Mouse (Mus musculus): ENCODE data around the gene Pnpo. TPM values are rescaled to one million over a fixed set of nuclear protein-coding genes. Genes with fewer than 3 reads are reported as not detected.

Pnpo gene
- total and polyA plus RNA-seq, 2 experiments from 2014 or later: 26.9 to 37.4 TPM

GRCm38 (mm10) chr11:96968476-96968875, 24.7 kb upstream of the Pnpo start:
- TF ChIP-seq CTCF (IDR thresholded peaks at IDR 0.05): no peak
- no peak overlapping the region for H3K4me3 ChIP-seq (ENCODE audit: low read depth, low read length)
- WGBS: 75% methylated on average over 6 of the region's 6 CpGs
- ATAC-seq (ENCODE audit: low FRiP score): no peak
- H3K27ac ChIP-seq (ENCODE audit: low read depth, low read length): no peak overlapping the region
- no peak overlapping the region for H3K9ac ChIP-seq (replicated peaks; ENCODE audit: low read length, poor library complexity, severe bottlenecking)
- H3K9me3 ChIP-seq (ENCODE audit: low read length): no peaks in the 10 kb centered on the region
- H3K4me1 ChIP-seq (ENCODE audit: insufficient read depth, low read length): peaks cover 4% of the 10 kb centered on the region; the same call in 1 of the 2 replicates
- no peak overlapping the region for H3K4me2 ChIP-seq (ENCODE audit: low read depth, low read length, poor library complexity, severe bottlenecking)
- no peak for DNase-seq (ENCODE audit: low spot score)
- H3K27me3 ChIP-seq (ENCODE audit: insufficient read depth, low read length): no peaks in the 10 kb centered on the region
- 0 out of 2 replicates have a peak, but pooled peaks cover 3% of the 10 kb centered on the region for H3K36me3 ChIP-seq (ENCODE audit: insufficient read depth, low read length)

DNA sequence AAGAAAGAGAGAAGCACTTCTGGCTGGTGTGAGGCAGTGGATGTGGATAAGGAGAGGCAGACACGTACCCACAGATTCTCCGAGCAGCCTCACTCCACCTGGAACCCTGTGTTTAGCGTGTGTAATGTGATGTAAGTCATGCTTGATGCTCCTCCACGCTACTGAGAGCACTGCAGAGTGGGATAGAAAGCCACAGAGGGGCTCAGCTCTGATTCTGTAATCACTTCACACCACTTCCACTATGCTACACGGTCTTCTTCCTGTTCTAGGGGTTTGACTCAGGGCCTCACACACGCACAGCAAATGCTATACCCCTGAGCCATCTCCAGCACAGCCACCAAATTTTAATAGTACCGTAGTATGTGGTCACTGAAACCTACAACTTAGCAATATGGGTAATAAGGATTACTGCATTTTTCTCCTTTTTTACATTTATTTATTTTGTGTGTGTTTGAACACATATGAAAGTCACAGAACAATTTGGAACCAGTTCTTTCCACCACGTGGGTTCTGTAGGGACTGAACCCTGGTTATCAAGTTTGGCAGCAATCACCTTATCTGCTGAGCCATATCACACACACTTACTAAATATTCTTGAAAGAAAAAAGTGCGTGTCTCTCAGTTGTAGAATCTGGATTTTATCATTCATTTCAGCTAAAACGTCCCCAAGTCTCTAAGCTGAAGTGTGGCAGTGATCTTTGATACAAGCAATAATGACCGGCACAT, 23.9 kb upstream of the Pnpo start:
- no peak for DNase-seq (ENCODE audit: low spot score)
- Histone ChIP-seq H3K36me3 (ENCODE audit: insufficient read depth, low read length) (0 out of 2 replicates have a peak, but pooled peaks cover 3% of the 10 kb centered on the region), H3K4me3 (ENCODE audit: low read depth, low read length) (no peak overlapping the region), H3K9ac (replicated peaks; ENCODE audit: low read length, poor library complexity, severe bottlenecking) (no peak overlapping the region), H3K27me3 (ENCODE audit: insufficient read depth, low read length) (no peaks in the 10 kb centered on the region), H3K9me3 (ENCODE audit: low read length) (no peaks in the 10 kb centered on the region), H3K4me2 (ENCODE audit: low read depth, low read length, poor library complexity, severe bottlenecking) (no peak overlapping the region), H3K4me1 (ENCODE audit: insufficient read depth, low read length) (peaks cover 4% of the 10 kb centered on the region; the same call in 1 of the 2 replicates), H3K27ac (ENCODE audit: low read depth, low read length) (no peak overlapping the region)
- ATAC-seq (ENCODE audit: low FRiP score): no peak
- 84% methylated on average over 11 of the region's 11 CpGs for WGBS
- TF ChIP-seq CTCF (IDR thresholded peaks at IDR 0.05): no peak

DNA sequence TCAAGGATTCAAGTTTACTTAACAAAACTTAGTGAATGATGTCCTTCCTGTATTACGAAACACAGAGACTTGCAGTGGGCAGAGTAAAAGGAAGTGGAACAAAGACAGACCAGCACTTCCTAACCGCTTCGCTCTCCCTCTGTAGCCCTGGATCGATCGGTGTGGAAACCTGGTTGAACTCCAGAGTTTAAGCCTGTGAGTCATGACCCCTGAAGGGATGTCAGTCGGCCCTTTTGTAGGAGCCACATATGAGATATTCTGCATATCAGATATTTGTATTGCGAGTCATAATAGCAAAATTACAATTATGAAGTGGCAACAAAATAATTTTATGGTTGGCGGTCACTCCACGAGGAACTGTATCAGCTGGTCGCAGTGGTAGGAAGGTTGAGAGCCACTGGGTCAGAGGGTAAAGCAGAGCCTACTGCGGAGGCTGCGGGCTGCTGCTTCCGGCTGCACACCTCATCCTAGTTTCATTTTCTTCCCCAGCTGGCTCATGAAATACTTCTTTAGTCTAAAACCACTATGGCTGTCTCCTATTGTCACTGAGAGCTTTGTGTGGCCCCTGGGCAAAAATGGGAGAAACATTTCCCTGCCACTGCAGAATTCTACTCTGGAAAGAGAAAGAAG, 23.2 kb upstream of the Pnpo start:
- H3K27me3 ChIP-seq (ENCODE audit: insufficient read depth, low read length): no peaks in the 10 kb centered on the region
- WGBS: 90% methylated on average over 13 of the region's 13 CpGs
- H3K4me1 ChIP-seq (ENCODE audit: insufficient read depth, low read length): no peaks in the 10 kb centered on the region
- H3K9ac ChIP-seq (replicated peaks; ENCODE audit: low read length, poor library complexity, severe bottlenecking): no peak overlapping the region
- no peak for TF ChIP-seq CTCF (IDR thresholded peaks at IDR 0.05)
- no peaks in the 10 kb centered on the region for H3K9me3 ChIP-seq (ENCODE audit: low read length)
- H3K4me2 ChIP-seq (ENCODE audit: low read depth, low read length, poor library complexity, severe bottlenecking): no peak overlapping the region
- peaks cover 3% of the 10 kb centered on the region; the same call in 1 of the 2 replicates for H3K36me3 ChIP-seq (ENCODE audit: insufficient read depth, low read length)
- H3K4me3 ChIP-seq (ENCODE audit: low read depth, low read length): no peak overlapping the region
- H3K27ac ChIP-seq (ENCODE audit: low read depth, low read length): no peak overlapping the region
- DNase-seq (ENCODE audit: low spot score) (no peak), ATAC-seq (ENCODE audit: low FRiP score) (no peak)

GRCm38 (mm10) chr11:96966172-96966571, 22.4 kb upstream of the Pnpo start:
- Histone ChIP-seq H3K9ac (replicated peaks; ENCODE audit: low read length, poor library complexity, severe bottlenecking) (no peak overlapping the region), H3K4me1 (ENCODE audit: insufficient read depth, low read length) (no peaks in the 10 kb centered on the region), H3K9me3 (ENCODE audit: low read length) (no peaks in the 10 kb centered on the region), H3K4me3 (ENCODE audit: low read depth, low read length) (no peak overlapping the region), H3K27ac (ENCODE audit: low read depth, low read length) (no peak overlapping the region), H3K4me2 (ENCODE audit: low read depth, low read length, poor library complexity, severe bottlenecking) (no peak overlapping the region), H3K36me3 (ENCODE audit: insufficient read depth, low read length) (peaks cover 12% of the 10 kb centered on the region), H3K27me3 (ENCODE audit: insufficient read depth, low read length) (no peaks in the 10 kb centered on the region)
- TF ChIP-seq CTCF (IDR thresholded peaks at IDR 0.05): no peak
- WGBS: 89% methylated on average over 3 of the region's 3 CpGs
- no peak for DNase-seq (ENCODE audit: low spot score)
- no peak for ATAC-seq (ENCODE audit: low FRiP score)

DNA sequence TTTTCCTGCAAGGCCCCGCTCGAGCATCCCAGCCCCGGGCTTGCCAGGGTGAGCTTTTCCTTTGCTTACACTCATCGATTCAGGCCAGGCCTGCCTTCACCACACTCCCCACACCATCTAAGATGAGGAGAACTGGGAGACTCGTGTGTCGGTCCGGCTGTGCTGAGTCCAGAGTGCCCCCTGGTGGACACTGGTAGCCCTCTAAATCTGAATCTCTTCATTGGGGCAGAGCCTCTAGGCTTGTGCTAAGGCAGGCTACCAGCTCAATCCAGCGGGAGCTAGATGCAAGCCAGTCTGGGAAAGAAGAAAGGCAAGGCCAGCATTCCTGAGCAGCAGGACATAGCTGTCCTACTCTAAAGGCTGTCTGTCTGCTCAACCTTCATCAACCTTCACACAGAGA, 19.8 kb upstream of the Pnpo start:
- no peaks in the 10 kb centered on the region for H3K4me1 ChIP-seq (ENCODE audit: insufficient read depth, low read length)
- H3K4me3 ChIP-seq (ENCODE audit: low read depth, low read length): no peak overlapping the region
- H3K4me2 ChIP-seq (ENCODE audit: low read depth, low read length, poor library complexity, severe bottlenecking): no peak overlapping the region
- peak overlapping the region; percentile 18; the same call in 1 of the 2 replicates for H3K27ac ChIP-seq (ENCODE audit: low read depth, low read length)
- H3K9me3 ChIP-seq (ENCODE audit: low read length): no peaks in the 10 kb centered on the region
- DNase-seq (ENCODE audit: low spot score) (peak; percentile 89), ATAC-seq (ENCODE audit: low FRiP score) (no peak; the same call in 1 of the 2 replicates)
- peak; percentile 86 for TF ChIP-seq CTCF (IDR thresholded peaks at IDR 0.05)
- WGBS: 16% methylated on average over 8 of the region's 8 CpGs
- H3K36me3 ChIP-seq (ENCODE audit: insufficient read depth, low read length): peaks cover 35% of the 10 kb centered on the region
- H3K27me3 ChIP-seq (ENCODE audit: insufficient read depth, low read length): no peaks in the 10 kb centered on the region
- H3K9ac ChIP-seq (replicated peaks; ENCODE audit: low read length, poor library complexity, severe bottlenecking): no peak overlapping the region

Data from midbrain, postnatal 0 days (tissue).